ENCODE assay signal across 24 mouse cellular contexts in genomic region chr12:75091921-75092320, GRCm38 (mm10).
DNase-seq lines count a peak whose midpoint lies in the region; ATAC-seq and TF ChIP-seq lines count a peak whose summit lies in the region.
"Had no signal": no experiment of that assay in that cellular context is flagged by ENCODE, and none has a peak within 500 bp of the region (broad histone marks: within the 10 kb centered on the region; RNA-seq: fewer than 3 reads in every experiment).

No protein-coding gene starts in this region.

- no peak overlapping the region for H3K4me3 ChIP-seq in midbrain, postnatal 0 days (ENCODE audit: low read depth, low read length)
- no peak overlapping the region for H3K4me3 ChIP-seq in midbrain, embryonic 13.5 days (replicated peaks)
- H3K4me3 ChIP-seq: embryonic facial prominence, embryonic 10.5 days; embryonic facial prominence, embryonic 12.5 days; forebrain, embryonic 13.5 days; forebrain, embryonic 15.5 days had no signal

- H3K36me3 ChIP-seq in midbrain, postnatal 0 days (ENCODE audit: insufficient read depth, low read length) = no peaks in the 10 kb centered on the region
- H3K36me3 ChIP-seq in midbrain, embryonic 13.5 days = no peaks in the 10 kb centered on the region
- H3K36me3 ChIP-seq: embryonic facial prominence, embryonic 10.5 days; embryonic facial prominence, embryonic 12.5 days; forebrain, embryonic 15.5 days; G1E had no signal

- H3K9ac ChIP-seq in midbrain, postnatal 0 days (replicated peaks; ENCODE audit: low read length, poor library complexity, severe bottlenecking) = no peak overlapping the region
- H3K9ac ChIP-seq in midbrain, embryonic 13.5 days (replicated peaks) = no peak overlapping the region
- H3K9ac ChIP-seq: embryonic facial prominence, embryonic 12.5 days; forebrain, embryonic 13.5 days; forebrain, embryonic 15.5 days; forebrain, postnatal 0 days had no signal

- no peaks in the 10 kb centered on the region for H3K9me3 ChIP-seq in midbrain, postnatal 0 days (ENCODE audit: low read length)
- no peaks in the 10 kb centered on the region for H3K9me3 ChIP-seq in midbrain, embryonic 13.5 days
- H3K9me3 ChIP-seq: embryonic facial prominence, embryonic 10.5 days; embryonic facial prominence, embryonic 12.5 days; forebrain, embryonic 13.5 days; forebrain, embryonic 15.5 days; G1E had no signal

- no peak for TF ChIP-seq CTCF in midbrain, postnatal 0 days (IDR thresholded peaks at IDR 0.05)

- no peaks in the 10 kb centered on the region for H3K4me1 ChIP-seq in midbrain, postnatal 0 days (ENCODE audit: insufficient read depth, low read length)
- H3K4me1 ChIP-seq in midbrain, embryonic 13.5 days (replicated peaks) = no peaks in the 10 kb centered on the region
- H3K4me1 ChIP-seq: embryonic facial prominence, embryonic 10.5 days; embryonic facial prominence, embryonic 12.5 days; forebrain, embryonic 15.5 days had no signal

- H3K27me3 ChIP-seq in midbrain, postnatal 0 days (ENCODE audit: insufficient read depth, low read length) = no peaks in the 10 kb centered on the region
- H3K27me3 ChIP-seq in midbrain, embryonic 13.5 days = no peaks in the 10 kb centered on the region
- H3K27me3 ChIP-seq: CH12.LX; embryonic facial prominence, embryonic 12.5 days; forebrain, embryonic 13.5 days; forebrain, embryonic 15.5 days had no signal

- WGBS in midbrain, postnatal 0 days = 61% methylated on average over 5 of the region's 5 CpGs
- 79% methylated on average over 5 of the region's 5 CpGs for WGBS in midbrain, embryonic 13.5 days

- DNase-seq in cerebellum, postnatal 10 days = peak; percentile 41 to 58
- no peak for DNase-seq in cerebellum, adult 18-20 months
- peak; percentile 55 for DNase-seq in heart, adult 11 months
- DNase-seq in heart, postnatal 14 days = no peak
- peak; percentile 56 for DNase-seq in left cerebral cortex, postnatal 4 days
- DNase-seq in left cerebral cortex, postnatal 10 days (ENCODE audit: extremely low spot score in 1 of 2, low spot score in 2 of 2) = no peak
- DNase-seq in midbrain, postnatal 0 days (ENCODE audit: low spot score) = peak; percentile 10
- DNase-seq: adrenal gland, adult 8-10 months; adrenal gland, postnatal 14 days; adrenal gland, postnatal 36 days; B cell, adult 2 months; cerebellum, adult 2 months; cerebellum, adult 9-10 months; forebrain, postnatal 0 days had no signal

- no peak for ATAC-seq in midbrain, postnatal 0 days (ENCODE audit: low FRiP score)
- ATAC-seq in midbrain, embryonic 13.5 days = no peak
- ATAC-seq: activated CD4-positive, CD25-positive, alpha-beta regulatory T cell, adult 4 months; CD4-positive, CD25-positive, alpha-beta regulatory T cell, adult 4 months; forebrain, embryonic 13.5 days; forebrain, embryonic 15.5 days; forebrain, postnatal 0 days; Patski had no signal

- no peak overlapping the region for H3K4me2 ChIP-seq in midbrain, postnatal 0 days (ENCODE audit: low read depth, low read length, poor library complexity, severe bottlenecking)
- no peak overlapping the region for H3K4me2 ChIP-seq in midbrain, embryonic 13.5 days (replicated peaks)
- H3K4me2 ChIP-seq: embryonic facial prominence, embryonic 12.5 days; forebrain, embryonic 13.5 days; forebrain, embryonic 15.5 days had no signal

- H3K27ac ChIP-seq in midbrain, postnatal 0 days (ENCODE audit: low read depth, low read length) = no peak overlapping the region
- H3K27ac ChIP-seq in midbrain, embryonic 13.5 days = no peak overlapping the region
- H3K27ac ChIP-seq: embryonic facial prominence, embryonic 10.5 days; embryonic facial prominence, embryonic 12.5 days; forebrain, embryonic 13.5 days; forebrain, embryonic 15.5 days had no signal

- intact Hi-C loops in heart, postnatal 14 days (cut with DNase I) = no loop called here
- intact Hi-C loops in left cerebral cortex, postnatal 4 days (cut with DNase I) = no loop called here
- intact Hi-C loops in left cerebral cortex, postnatal 10 days (cut with DNase I) = no loop called here

Comparison
In these comparisons a context has a peak if more than half of its experiments do, and no peak if none do; other contexts are left out.
1. DNase-seq: peak in cerebellum, postnatal 10 days (2 of 2), heart, adult 11 months (single experiment), left cerebral cortex, postnatal 4 days (single experiment) and midbrain, postnatal 0 days (single experiment); none in cerebellum, adult 18-20 months (0 of 2), heart, postnatal 14 days (0 of 2) and left cerebral cortex, postnatal 10 days (0 of 2).